Mouse (Mus musculus) cerebellum, adult 2 months (tissue): Measurements from ENCODE around the gene Lgals4. TPM values are rescaled to one million over a fixed set of nuclear protein-coding genes. Genes with fewer than 3 reads are reported as not detected.

Experiments used
- DNase-seq, 2 experiments: peaks; one replicate each; pipeline ENCODE4 v3.0.0; 2021
- H3K27ac ChIP-seq: fragments of 200-500 bp; 2 replicates; pipeline ENCODE4 v1.5.1; 2012; ENCODE audit warnings: low read length, control low read depth, inconsistent platforms; ENCODE audit not compliant: insufficient read depth
- H3K27me3 ChIP-seq: fragments of 200-500 bp; 2 replicates; pipeline ENCODE4 v1.6.1; 2012; ENCODE audit warnings: inconsistent platforms, mild to moderate bottlenecking, low read length, moderate library complexity; ENCODE audit not compliant: control insufficient read depth, insufficient read depth
- H3K4me1 ChIP-seq: fragments of 200-500 bp; 2 replicates; pipeline ENCODE4 v1.6.1; 2011; ENCODE audit warnings: low read length; ENCODE audit not compliant: control insufficient read depth, insufficient read depth
- H3K4me3 ChIP-seq: fragments of 200-500 bp; replicated peaks from 2 replicates; pipeline ENCODE3; 2011; ENCODE audit warnings: mild to moderate bottlenecking, low read depth, low read length, control low read depth; ENCODE audit not compliant: insufficient read depth
- CTCF ChIP-seq: fragments of 200-500 bp; IDR thresholded peaks from 2 replicates; pipeline ENCODE4 v1.5.1; 2011; ENCODE audit warnings: low read depth, mild to moderate bottlenecking, control low read depth, low read length, moderate library complexity, borderline replicate concordance; ENCODE audit not compliant: insufficient read depth
- POLR2A ChIP-seq: fragments of 200-500 bp; IDR thresholded peaks from 2 replicates; pipeline ENCODE4 v1.6.1; 2011; ENCODE audit warnings: low read length, control low read depth, borderline replicate concordance; ENCODE audit not compliant: insufficient read depth
- WGBS: fragments of 180-500 bp; shearing (Covaris S2); methylation state at CpG from one replicate; pipeline ENCODE4 v1.1.7; 2018; 5-methylcytosine and 5-hydroxymethylcytosine counted together
- polyA plus RNA-seq: library from polyadenylated mRNA; depleted of rRNA; stranded (reverse); fragments of >200 nt; gene quantifications from 2 replicates; pipeline ENCODE4 v1.2.3, GENCODE M21; 2012

Gene Lgals4
- polyA plus RNA-seq, 1 experiment = 8.3 TPM

- Histone ChIP-seq H3K27ac (0 out of 2 replicates have a peak overlapping the region, but pooled peaks have one; percentile 32), H3K27me3 (no peaks in the 10 kb centered on the region), H3K4me1 (peaks cover 24% of the 10 kb centered on the region), H3K4me3 (no peak overlapping the region)
- 74% methylated on average over 9 of the region's 9 CpGs for WGBS
- TF ChIP-seq POLR2A (no peak), CTCF (no peak)
- DNase-seq = no peak
Observed at GRCm38 (mm10) chr7:28815230-28815629, 18.4 kb upstream of the Lgals4 start.

GRCm38 (mm10) chr7:28816201-28816600, 17.5 kb upstream of the Lgals4 start:
- Histone ChIP-seq H3K27me3 (no peaks in the 10 kb centered on the region), H3K4me3 (no peak overlapping the region), H3K27ac (no peak overlapping the region), H3K4me1 (peaks cover 34% of the 10 kb centered on the region)
- TF ChIP-seq POLR2A (no peak), CTCF (no peak)
- WGBS = 38% methylated on average over 9 of the region's 9 CpGs
- DNase-seq = no peak

GRCm38 (mm10) chr7:28816920-28817319, 16.7 kb upstream of the Lgals4 start:
- Histone ChIP-seq H3K27ac (no peak overlapping the region), H3K27me3 (no peaks in the 10 kb centered on the region), H3K4me1 (peaks cover 39% of the 10 kb centered on the region), H3K4me3 (no peak overlapping the region)
- 38% methylated on average over 10 of the region's 10 CpGs for WGBS
- DNase-seq = no peak
- no peak for TF ChIP-seq CTCF
- no peak for TF ChIP-seq POLR2A

GRCm38 (mm10) chr7:28817524-28817923, 16.1 kb upstream of the Lgals4 start:
- Histone ChIP-seq H3K4me3 (no peak overlapping the region), H3K27me3 (no peaks in the 10 kb centered on the region), H3K4me1 (peaks cover 42% of the 10 kb centered on the region), H3K27ac (no peak overlapping the region)
- WGBS = 57% methylated on average over 6 of the region's 6 CpGs
- TF ChIP-seq CTCF (no peak), POLR2A (no peak)
- no peak for DNase-seq

GRCm38 (mm10) chr7:28817957-28818356, 15.7 kb upstream of the Lgals4 start:
- no peak for DNase-seq
- no peak overlapping the region for H3K27ac ChIP-seq
- H3K4me1 ChIP-seq = peaks cover 42% of the 10 kb centered on the region
- H3K4me3 ChIP-seq = no peak overlapping the region
- WGBS = 55% methylated on average over 4 of the region's 4 CpGs
- TF ChIP-seq POLR2A (no peak), CTCF (no peak)
- no peaks in the 10 kb centered on the region for H3K27me3 ChIP-seq

GRCm38 (mm10) chr7:28818436-28818835, 15.2 kb upstream of the Lgals4 start:
- Histone ChIP-seq H3K27ac (no peak overlapping the region), H3K4me3 (no peak overlapping the region), H3K27me3 (no peaks in the 10 kb centered on the region), H3K4me1 (peaks cover 42% of the 10 kb centered on the region)
- DNase-seq = no peak
- TF ChIP-seq POLR2A (no peak), CTCF (no peak)
- WGBS = 44% methylated on average over 18 of the region's 18 CpGs

GRCm38 (mm10) chr7:28818861-28819452, 14.7 kb upstream of the Lgals4 start:
- no peak for DNase-seq
- WGBS = 66% methylated on average over 4 of the region's 4 CpGs
- no peak for TF ChIP-seq CTCF
- no peak for TF ChIP-seq POLR2A
- Histone ChIP-seq H3K27me3 (no peaks in the 10 kb centered on the region), H3K4me1 (peaks cover 42% of the 10 kb centered on the region), H3K27ac (no peak overlapping the region), H3K4me3 (no peak overlapping the region)

GRCm38 (mm10) chr7:28819571-28819970, 14.1 kb upstream of the Lgals4 start:
- 0 out of 2 replicates have a peak overlapping the region, but pooled peaks have one; percentile 24 for H3K27ac ChIP-seq
- TF ChIP-seq POLR2A (no peak), CTCF (no peak)
- H3K27me3 ChIP-seq = no peaks in the 10 kb centered on the region
- no peak overlapping the region for H3K4me3 ChIP-seq
- 57% methylated on average over 4 of the region's 4 CpGs for WGBS
- peaks cover 42% of the 10 kb centered on the region for H3K4me1 ChIP-seq
- no peak for DNase-seq

- no peaks in the 10 kb centered on the region for H3K27me3 ChIP-seq
- peak in 1 of 2 experiments; percentile 15 for DNase-seq
- 24% methylated on average over 12 of the region's 12 CpGs for WGBS
- H3K27ac ChIP-seq = peak overlapping the region; percentile 67
- no peak for TF ChIP-seq CTCF
- no peak for TF ChIP-seq POLR2A
- peaks cover 37% of the 10 kb centered on the region for H3K4me1 ChIP-seq
- H3K4me3 ChIP-seq = no peak overlapping the region
Observed at GRCm38 (mm10) chr7:28820358-28821260, 13.0 kb upstream of the Lgals4 start.
